Mouse (Mus musculus) ES-E14 (cell line): ENCODE measurements at regions not wholly inside any gene's neighbourhood (a gene's known extent, or its start where the extent isn't known, plus 50 kb on each side); places are given as distances from the start of the nearest gene placed in this dataset.

ENCODE experiments used
- DNase-seq: peaks from one replicate; pipeline ENCODE4 v3.0.0-alpha.2; 2013; ENCODE audit warnings: low read depth, low spot score
- H3K27ac ChIP-seq: 2 replicates; pipeline ENCODE4 v1.5.1; 2012; ENCODE audit warnings: low read depth, mild to moderate bottlenecking, low read length, moderate library complexity, mixed read lengths; ENCODE audit not compliant: poor library complexity, insufficient read depth, severe bottlenecking
- H3K36me3 ChIP-seq: 2 replicates; pipeline ENCODE4 v1.6.1; 2012; ENCODE audit warnings: mild to moderate bottlenecking, low read length, moderate library complexity, mixed read lengths; ENCODE audit not compliant: control insufficient read depth, poor library complexity, insufficient read depth, severe bottlenecking
- H3K4me1 ChIP-seq, 2 experiments: fragments of 150-350 bp in 1 of 2; sonication (generic) in 1 of 2; 2 replicates each; pipeline ENCODE4 v1.6.1; 2012; ENCODE audit warnings: low read length in 2 of 2, mild to moderate bottlenecking in 1 of 2, mixed read lengths in 1 of 2; ENCODE audit not compliant: control insufficient read depth in 2 of 2, insufficient read depth in 2 of 2, poor library complexity in 1 of 2
- H3K4me3 ChIP-seq, 2 experiments: fragments of 150-350 bp in 1 of 2; sonication (generic) in 1 of 2; 2 replicates each; pipeline ENCODE4 v1.5.1; 2012; ENCODE audit warnings: low read length in 2 of 2, low read depth in 1 of 2, mild to moderate bottlenecking in 1 of 2, mixed read lengths in 1 of 2; ENCODE audit not compliant: insufficient read depth in 1 of 2, poor library complexity in 1 of 2, severe bottlenecking in 1 of 2
- H3K9ac ChIP-seq: 2 replicates; pipeline ENCODE4 v1.6.1; 2012; ENCODE audit warnings: low read depth, mild to moderate bottlenecking, low read length, mixed read lengths; ENCODE audit not compliant: poor library complexity, insufficient read depth, severe bottlenecking
- H3K9me3 ChIP-seq: fragments of 150-350 bp; sonication (generic); 2 replicates; pipeline ENCODE4 v1.6.1; 2012; ENCODE audit warnings: low read depth, mild to moderate bottlenecking, low read length; ENCODE audit not compliant: control insufficient read depth, insufficient read depth
- CHD2 ChIP-seq: IDR thresholded peaks from 2 replicates; pipeline ENCODE4 v1.6.1; 2014; ENCODE audit warnings: mild to moderate bottlenecking, low read depth, low read length, inconsistent platforms
- HCFC1 ChIP-seq: IDR thresholded peaks from 2 replicates; pipeline ENCODE4 v1.6.1; 2012; ENCODE audit warnings: low read length, inconsistent platforms, borderline replicate concordance; ENCODE audit not compliant: insufficient read depth
- MAFK ChIP-seq: IDR thresholded peaks from 2 replicates; pipeline ENCODE4 v1.6.1; 2014; ENCODE audit warnings: mild to moderate bottlenecking, low read depth, low read length, inconsistent platforms; ENCODE audit not compliant: insufficient read depth
- ZC3H11A ChIP-seq: IDR thresholded peaks from 2 replicates; pipeline ENCODE4 v1.6.1; 2012; ENCODE audit warnings: low read depth, mild to moderate bottlenecking, inconsistent platforms, low read length, borderline replicate concordance
- ZNF384 ChIP-seq: IDR thresholded peaks from 2 replicates; pipeline ENCODE4 v1.6.1; 2012; ENCODE audit warnings: low read depth, low read length, inconsistent platforms
- in situ Hi-C, 2 experiments: fragments of 600-800 bp; cut with MboI; formaldehyde crosslinking; loops; one replicate each; pipeline ENCODE4 v1.15.1; 2025; ENCODE audit warnings: low sequenced_read_pairs in 2 of 2, inconsistent platforms in 1 of 2; ENCODE audit not compliant: unreplicated experiment in 2 of 2

- Histone ChIP-seq H3K27ac (no peak overlapping the region), H3K9ac (no peak overlapping the region), H3K36me3 (no peaks in the 10 kb centered on the region), H3K4me3 (no peak overlapping the region), H3K4me1 (no peaks in the 10 kb centered on the region), H3K9me3 (no peaks in the 10 kb centered on the region)
- TF ChIP-seq ZC3H11A, result no peak; the same call in 1 of the 2 replicates
- no peak for TF ChIP-seq MAFK
- no peak for TF ChIP-seq HCFC1
- no peak for TF ChIP-seq ZNF384
- TF ChIP-seq CHD2, result no peak
- peak; percentile 41 for DNase-seq
- in situ Hi-C loops, result no loop called here
Measured at GRCm38 (mm10) chr3:38220934-38221833, 263.5 kb downstream of the Ankrd50 start.

DNA sequence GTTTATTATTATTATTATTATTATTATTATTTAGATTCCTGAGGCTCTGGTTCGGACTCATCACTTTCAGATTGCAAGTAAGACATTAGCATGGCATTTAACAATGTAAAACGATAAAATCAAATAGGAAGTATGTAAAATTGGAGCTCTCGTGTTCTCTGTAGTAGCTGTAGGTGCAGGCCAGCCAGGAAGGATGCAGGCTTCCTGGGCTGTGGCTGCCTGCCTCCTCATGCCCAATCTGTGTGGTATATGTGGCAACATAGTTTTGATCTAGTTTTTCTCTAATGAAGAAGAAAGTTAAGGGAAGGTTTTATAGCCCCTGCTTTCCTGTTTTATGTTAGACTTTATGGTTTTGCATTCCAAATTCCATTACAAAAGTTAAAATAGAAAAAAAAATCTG is 275.6 kb downstream of the Ankrd50 start:
- TF ChIP-seq MAFK (no peak), ZC3H11A (no peak), CHD2 (no peak), ZNF384 (no peak), HCFC1 (no peak)
- Histone ChIP-seq H3K4me3 (no peak overlapping the region), H3K9me3 (no peaks in the 10 kb centered on the region), H3K27ac (no peak overlapping the region), H3K9ac (no peak overlapping the region), H3K4me1 (no peaks in the 10 kb centered on the region), H3K36me3 (no peaks in the 10 kb centered on the region)
- no peak for DNase-seq
- in situ Hi-C loops, result loop anchor here in 1 of 2 experiments (10.0 kb wide), 1 partner anchor 584 kb away; no protein-coding TSS in a partner anchor

DNA sequence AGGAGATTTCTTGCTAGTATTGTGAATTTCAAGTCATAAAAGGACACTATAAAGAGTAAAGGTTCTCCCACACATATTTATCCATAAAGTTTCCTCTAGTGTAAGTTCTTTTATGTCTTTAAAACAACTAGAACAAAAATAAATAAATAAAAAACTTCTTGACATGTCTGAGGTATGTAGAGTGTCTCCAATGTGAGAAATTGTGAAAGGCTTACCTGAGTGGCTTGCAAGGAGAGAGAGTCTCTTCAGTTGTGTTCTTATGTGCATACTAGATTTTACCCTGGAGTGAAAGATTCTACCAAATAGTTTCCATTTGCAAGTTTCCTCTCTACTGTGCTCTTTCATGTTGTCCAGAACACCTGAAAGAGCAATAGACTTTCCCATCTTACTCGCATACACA is 276.8 kb downstream of the Ankrd50 start:
- H3K9ac ChIP-seq, result no peak overlapping the region
- H3K4me3 ChIP-seq, result no peak overlapping the region
- H3K4me1 ChIP-seq, result no peaks in the 10 kb centered on the region
- TF ChIP-seq ZC3H11A (no peak), HCFC1 (no peak), ZNF384 (no peak), CHD2 (no peak), MAFK (no peak)
- in situ Hi-C loops, result loop anchor here in 1 of 2 experiments (10.0 kb wide), 1 partner anchor 583 kb away; no protein-coding TSS in a partner anchor
- no peaks in the 10 kb centered on the region for H3K36me3 ChIP-seq
- H3K9me3 ChIP-seq, result no peaks in the 10 kb centered on the region
- DNase-seq, result no peak
- H3K27ac ChIP-seq, result no peak overlapping the region

- Histone ChIP-seq H3K9ac (no peak overlapping the region), H3K9me3 (no peaks in the 10 kb centered on the region), H3K4me3 (no peak overlapping the region), H3K27ac (no peak overlapping the region), H3K36me3 (no peaks in the 10 kb centered on the region), H3K4me1 (no peaks in the 10 kb centered on the region)
- TF ChIP-seq MAFK, result no peak
- no peak for TF ChIP-seq CHD2
- TF ChIP-seq ZNF384, result no peak
- TF ChIP-seq HCFC1, result no peak
- no peak for TF ChIP-seq ZC3H11A
- in situ Hi-C loops, result loop anchor here in 1 of 2 experiments (10.0 kb wide), 1 partner anchor 577 kb away; no protein-coding TSS in a partner anchor
- no peak for DNase-seq
Measured at GRCm38 (mm10) chr3:38201861-38202656, 282.6 kb downstream of the Ankrd50 start.
